Mouse (Mus musculus) limb, embryonic 12.5 days (tissue): ENCODE measurements around the gene Kif1a. TPM values are rescaled to one million over a fixed set of nuclear protein-coding genes. Genes with fewer than 3 reads are reported as not detected.

Source experiments
- ATAC-seq: fragments of 200-750 bp; cut with Nextera tagmentation; 2 replicates; pipeline ENCODE4 v1.8.0; 2017; ENCODE audit warnings: low read depth, moderate TSS enrichment; ENCODE audit not compliant: insufficient number of reproducible peaks, insufficient read depth, low FRiP score, low TSS enrichment
- H3K27ac ChIP-seq: fragments of 300-500 bp; sonication (generic); 2 replicates; pipeline ENCODE4 v1.5.1; 2016; ENCODE audit warnings: mild to moderate bottlenecking, moderate library complexity
- H3K27me3 ChIP-seq: fragments of 300-500 bp; sonication (generic); 2 replicates; pipeline ENCODE4 v1.6.1; 2016; ENCODE audit warnings: mild to moderate bottlenecking, moderate library complexity
- H3K36me3 ChIP-seq: fragments of 300-500 bp; sonication (generic); 2 replicates; pipeline ENCODE4 v1.6.1; 2016; ENCODE audit warnings: mild to moderate bottlenecking, moderate library complexity
- H3K4me1 ChIP-seq: fragments of 300-500 bp; sonication (generic); replicated peaks from 2 replicates; pipeline ENCODE4 v1.6.1; 2016
- H3K4me2 ChIP-seq: fragments of 300-500 bp; sonication (generic); 2 replicates; pipeline ENCODE4 v1.6.1; 2016; ENCODE audit warnings: mild to moderate bottlenecking, moderate library complexity
- H3K4me3 ChIP-seq: fragments of 300-500 bp; sonication (generic); replicated peaks from 2 replicates; pipeline ENCODE4 v1.5.1; 2016; ENCODE audit warnings: mild to moderate bottlenecking
- H3K9ac ChIP-seq: fragments of 300-500 bp; sonication (generic); replicated peaks from 2 replicates; pipeline ENCODE4 v1.6.1; 2016; ENCODE audit warnings: mild to moderate bottlenecking, moderate library complexity
- H3K9me3 ChIP-seq: fragments of 300-500 bp; sonication (generic); 2 replicates; pipeline ENCODE4 v1.6.1; 2016; ENCODE audit warnings: mild to moderate bottlenecking, moderate library complexity
- WGBS: fragments of 180-500 bp; shearing (Covaris S2); methylation state at CpG from one replicate; pipeline ENCODE4 v1.1.7; 2016; 5-methylcytosine and 5-hydroxymethylcytosine counted together
- polyA plus RNA-seq: library from polyadenylated mRNA; unstranded; fragments of >200 nt; fragmentation: Nextera tagmentation; extraction: Ambion mirVana; gene quantifications from 2 replicates; pipeline ENCODE4 v1.2.1, GENCODE M21; 2016

Gene Kif1a
- polyA plus RNA-seq, result 10.3 and 12.4 TPM in 2 replicates

- peaks cover 70% of the 10 kb centered on the region for H3K27me3 ChIP-seq
- peaks cover 19% of the 10 kb centered on the region for H3K4me1 ChIP-seq
- H3K9me3 ChIP-seq, result no peaks in the 10 kb centered on the region
- WGBS, result under 1% methylated on average over 39 of the region's 39 CpGs
- 0 out of 2 replicates have a peak, but pooled peaks have one; percentile 20 for ATAC-seq
- H3K9ac ChIP-seq, result peak within 1 kb of the TSS; percentile 61
- no peaks in the 10 kb centered on the region for H3K36me3 ChIP-seq
- peak within 1 kb of the TSS; percentile 93 for H3K4me2 ChIP-seq
- no peak within 1 kb of the TSS for H3K27ac ChIP-seq
- peak within 1 kb of the TSS; percentile 55 for H3K4me3 ChIP-seq
Observed at GRCm38 (mm10) chr1:93101571-93102061, at the start of gene Kif1a. Kif1a (minus strand) TSS chr1:93101951.

- ATAC-seq, result no peak
Observed at GRCm38 (mm10) chr1:93150907-93151661, 49.3 kb upstream of the Kif1a start.

DNA sequence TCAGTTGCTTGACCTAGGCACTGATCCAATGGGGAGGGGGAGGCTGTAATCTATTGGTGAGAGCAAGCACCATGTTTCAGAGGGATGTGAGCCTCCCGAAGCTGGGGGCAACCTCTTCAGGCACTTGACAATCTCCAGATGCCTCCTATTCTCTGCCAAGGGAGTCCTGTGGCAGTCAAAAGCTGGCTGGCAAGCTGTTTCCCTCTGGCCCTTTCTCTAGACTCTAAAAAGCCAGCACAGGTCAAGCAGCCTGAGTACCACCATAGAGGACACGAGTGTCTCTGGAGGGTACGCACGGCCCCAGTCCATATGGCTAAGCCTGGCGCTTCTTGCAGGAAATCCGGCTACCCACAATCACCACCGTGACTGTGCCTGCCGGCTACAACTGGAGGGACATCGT lies 42.4 kb upstream of the Kif1a start:
- Histone ChIP-seq H3K36me3 (no peaks in the 10 kb centered on the region), H3K9me3 (no peaks in the 10 kb centered on the region), H3K4me2 (no peak overlapping the region), H3K9ac (no peak overlapping the region), H3K27ac (no peak overlapping the region), H3K27me3 (no peaks in the 10 kb centered on the region), H3K4me3 (no peak overlapping the region), H3K4me1 (no peaks in the 10 kb centered on the region)
- ATAC-seq, result no peak
- WGBS, result 79% methylated on average over 9 of the region's 9 CpGs

More at GRCm38 (mm10) chr1:93150907-93151661, 49.3 kb upstream of the Kif1a start:
- H3K27ac ChIP-seq, result no peak overlapping the region
- no peak overlapping the region for H3K4me3 ChIP-seq
- no peaks in the 10 kb centered on the region for H3K4me1 ChIP-seq
- H3K9me3 ChIP-seq, result no peaks in the 10 kb centered on the region
- no peaks in the 10 kb centered on the region for H3K27me3 ChIP-seq
- no peak overlapping the region for H3K9ac ChIP-seq
- no peaks in the 10 kb centered on the region for H3K36me3 ChIP-seq
- 77% methylated on average over 2 of the region's 2 CpGs for WGBS
- H3K4me2 ChIP-seq, result no peak overlapping the region

GRCm38 (mm10) chr1:93142871-93143270 lies 41.1 kb upstream of the Kif1a start:
- ATAC-seq, result no peak
- H3K27me3 ChIP-seq, result no peaks in the 10 kb centered on the region
- WGBS, result 80% methylated on average over 1 of the region's 1 CpGs
- H3K9me3 ChIP-seq, result no peaks in the 10 kb centered on the region
- no peaks in the 10 kb centered on the region for H3K36me3 ChIP-seq
- no peaks in the 10 kb centered on the region for H3K4me1 ChIP-seq
- H3K9ac ChIP-seq, result no peak overlapping the region
- no peak overlapping the region for H3K4me3 ChIP-seq
- H3K4me2 ChIP-seq, result no peak overlapping the region
- H3K27ac ChIP-seq, result no peak overlapping the region

DNA sequence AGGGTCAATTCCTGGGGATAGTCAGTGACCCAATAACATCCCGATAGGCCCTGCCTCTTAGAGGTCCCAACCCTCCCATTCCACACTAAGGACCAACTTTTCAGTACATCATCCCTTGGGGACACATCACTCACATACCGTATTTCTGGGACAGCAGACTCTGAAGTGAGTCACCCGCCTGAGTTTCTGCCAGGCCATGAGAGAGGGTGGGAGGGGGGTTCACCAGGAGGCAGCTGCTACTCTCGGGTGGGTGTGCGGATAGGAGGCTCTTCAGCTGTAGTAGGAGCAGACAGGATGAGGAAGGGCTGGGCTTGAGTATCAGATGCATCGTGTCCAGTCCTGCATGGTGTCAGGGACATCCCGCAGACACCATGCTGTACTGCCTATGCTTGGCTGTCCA lies 38.0 kb upstream of the Kif1a start:
- H3K4me1 ChIP-seq, result no peaks in the 10 kb centered on the region
- no peaks in the 10 kb centered on the region for H3K9me3 ChIP-seq
- no peak overlapping the region for H3K4me3 ChIP-seq
- H3K36me3 ChIP-seq, result no peaks in the 10 kb centered on the region
- no peak for ATAC-seq
- H3K27me3 ChIP-seq, result no peaks in the 10 kb centered on the region; the same call in 1 of the 2 replicates
- no peak overlapping the region for H3K9ac ChIP-seq
- no peak overlapping the region for H3K27ac ChIP-seq
- H3K4me2 ChIP-seq, result no peak overlapping the region
- WGBS, result 87% methylated on average over 7 of the region's 7 CpGs

DNA sequence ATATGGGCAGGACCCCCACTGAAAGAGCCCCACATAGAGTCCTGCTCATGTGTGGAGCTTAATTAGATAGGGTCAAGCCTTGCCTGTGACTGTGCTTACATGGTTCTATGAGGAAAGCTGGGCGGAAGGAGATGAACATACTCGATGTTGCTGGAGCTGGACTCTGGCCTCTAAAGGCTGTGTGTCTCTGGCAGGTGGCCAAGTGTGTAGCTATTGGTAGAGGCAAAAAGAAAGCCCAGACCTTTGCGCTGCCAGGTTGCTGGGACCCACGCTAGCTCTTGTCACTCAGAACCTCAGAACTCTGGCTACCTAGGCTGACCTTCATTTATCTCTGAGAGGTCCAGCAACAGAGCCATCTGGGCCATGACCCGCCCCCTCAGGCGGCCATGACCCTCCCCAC lies 36.8 kb upstream of the Kif1a start:
- H3K36me3 ChIP-seq, result no peaks in the 10 kb centered on the region
- ATAC-seq, result no peak
- H3K4me1 ChIP-seq, result no peaks in the 10 kb centered on the region
- no peaks in the 10 kb centered on the region; the same call in 1 of the 2 replicates for H3K27me3 ChIP-seq
- H3K27ac ChIP-seq, result no peak overlapping the region
- H3K9me3 ChIP-seq, result no peaks in the 10 kb centered on the region
- no peak overlapping the region for H3K4me2 ChIP-seq
- 89% methylated on average over 6 of the region's 6 CpGs for WGBS
- no peak overlapping the region for H3K9ac ChIP-seq
- H3K4me3 ChIP-seq, result no peak overlapping the region

- H3K27me3 ChIP-seq, result no peaks in the 10 kb centered on the region; the same call in 1 of the 2 replicates
- WGBS, result 85% methylated on average over 12 of the region's 12 CpGs
- H3K9me3 ChIP-seq, result no peaks in the 10 kb centered on the region
- no peak for ATAC-seq
- no peak within 1 kb of the TSS for H3K27ac ChIP-seq
- H3K9ac ChIP-seq, result no peak within 1 kb of the TSS
- H3K4me1 ChIP-seq, result no peaks in the 10 kb centered on the region
- H3K4me3 ChIP-seq, result no peak within 1 kb of the TSS
- no peaks in the 10 kb centered on the region for H3K36me3 ChIP-seq
- no peak within 1 kb of the TSS for H3K4me2 ChIP-seq
Observed at GRCm38 (mm10) chr1:93135036-93135526, 33.3 kb upstream of the Kif1a start, which contains the start of gene Agxt. Agxt (plus strand) TSS chr1:93135240.

- WGBS, result 69% methylated on average over 8 of the region's 8 CpGs
- Histone ChIP-seq H3K36me3 (no peaks in the 10 kb centered on the region), H3K4me3 (no peak overlapping the region), H3K9me3 (no peaks in the 10 kb centered on the region), H3K9ac (no peak overlapping the region), H3K4me1 (peaks cover 7% of the 10 kb centered on the region), H3K27ac (no peak overlapping the region), H3K27me3 (no peaks in the 10 kb centered on the region; the same call in 1 of the 2 replicates), H3K4me2 (no peak overlapping the region)
- no peak for ATAC-seq
Observed at GRCm38 (mm10) chr1:93132676-93133075, 30.9 kb upstream of the Kif1a start.

DNA sequence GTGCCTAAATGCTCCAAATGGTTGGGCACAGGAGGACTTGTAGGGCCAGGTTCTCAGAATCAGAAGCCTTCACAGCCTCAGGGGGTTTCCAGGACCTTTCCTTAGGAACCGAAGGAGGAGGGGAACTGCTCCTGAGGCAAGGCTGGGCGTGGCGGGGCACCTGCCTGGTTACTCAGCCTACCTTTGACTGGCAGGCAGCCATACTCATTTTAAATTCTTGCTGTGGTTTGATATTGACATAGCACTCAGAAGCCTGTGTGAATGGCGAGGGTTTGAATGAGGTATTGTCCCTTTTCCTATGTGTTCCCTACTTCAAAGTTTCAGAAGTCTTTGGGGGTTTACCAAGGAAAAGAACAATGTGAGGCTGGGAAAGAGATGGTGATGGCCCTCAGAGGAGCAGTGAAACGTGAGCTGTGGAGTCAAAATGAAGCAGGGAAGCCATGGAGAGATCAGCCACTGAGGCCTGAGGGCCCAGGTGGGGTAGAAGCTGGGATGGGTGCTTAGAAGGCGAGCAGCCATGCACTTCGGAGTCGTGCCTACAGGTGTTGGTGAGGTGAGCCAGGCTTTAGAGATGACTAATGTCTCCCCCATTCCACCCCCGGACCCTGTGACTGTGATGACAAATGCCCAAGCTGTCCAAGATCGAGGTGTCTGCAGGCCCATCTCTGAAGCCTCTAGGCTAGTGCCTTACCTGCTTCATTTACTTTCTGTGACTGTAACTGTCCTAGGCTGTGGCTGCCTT lies 28.7 kb upstream of the Kif1a start:
- H3K4me2 ChIP-seq, result no peak overlapping the region
- no peak overlapping the region for H3K4me3 ChIP-seq
- peaks cover 7% of the 10 kb centered on the region for H3K4me1 ChIP-seq
- WGBS, result 71% methylated on average over 10 of the region's 10 CpGs
- no peak overlapping the region for H3K27ac ChIP-seq
- ATAC-seq, result no peak
- no peak overlapping the region for H3K9ac ChIP-seq
- no peaks in the 10 kb centered on the region for H3K9me3 ChIP-seq
- H3K36me3 ChIP-seq, result no peaks in the 10 kb centered on the region
- no peaks in the 10 kb centered on the region; the same call in 1 of the 2 replicates for H3K27me3 ChIP-seq

- Histone ChIP-seq H3K27ac (0 out of 2 replicates have a peak overlapping the region, but pooled peaks have one; percentile 7), H3K4me1 (peaks cover 7% of the 10 kb centered on the region), H3K9me3 (no peaks in the 10 kb centered on the region), H3K27me3 (no peaks in the 10 kb centered on the region), H3K4me2 (no peak overlapping the region), H3K4me3 (no peak overlapping the region), H3K36me3 (no peaks in the 10 kb centered on the region), H3K9ac (no peak overlapping the region)
- 11% methylated on average over 6 of the region's 6 CpGs for WGBS
- no peak for ATAC-seq
Observed at GRCm38 (mm10) chr1:93128710-93129349, 27.1 kb upstream of the Kif1a start.

GRCm38 (mm10) chr1:93128209-93128608 lies 26.5 kb upstream of the Kif1a start:
- ATAC-seq, result no peak; the same call in 1 of the 2 replicates
- no peaks in the 10 kb centered on the region for H3K9me3 ChIP-seq
- H3K9ac ChIP-seq, result no peak overlapping the region
- 81% methylated on average over 8 of the region's 8 CpGs for WGBS
- H3K27ac ChIP-seq, result no peak overlapping the region
- H3K27me3 ChIP-seq, result no peaks in the 10 kb centered on the region
- peaks cover 7% of the 10 kb centered on the region for H3K4me1 ChIP-seq
- H3K4me3 ChIP-seq, result no peak overlapping the region
- no peaks in the 10 kb centered on the region for H3K36me3 ChIP-seq
- no peak overlapping the region for H3K4me2 ChIP-seq
